Mouse (Mus musculus) erythroblast, adult 5-6 weeks (primary cell): ENCODE measurements around the gene Cadps. TPM values are rescaled to one million over a fixed set of nuclear protein-coding genes. Genes with fewer than 3 reads are reported as not detected.

ENCODE experiments used
- ATAC-seq: replicated peaks from 2 replicates; pipeline ENCODE4 v1.8.0; 2016; ENCODE audit warnings: moderate number of reproducible peaks, mild to moderate bottlenecking, moderate TSS enrichment, inconsistent platforms; ENCODE audit not compliant: poor library complexity, low FRiP score, severe bottlenecking
- total RNA-seq, 2 experiments: library from RNA; stranded (forward) in 1 of 2; stranded (reverse) in 1 of 2; fragments of 150-400 nt in 1 of 2; fragments of 200-764, 138-1000 nt in 1 of 2; gene quantifications; 2 replicates each; pipeline versions ENCODE4 v1.2.3 to v1.2.4; 2015 to 2017; ENCODE audit warnings: low replicate concordance in 2 of 2

Gene Cadps
- total RNA-seq, 2 experiments from 2014 or later, result not detected

DNA sequence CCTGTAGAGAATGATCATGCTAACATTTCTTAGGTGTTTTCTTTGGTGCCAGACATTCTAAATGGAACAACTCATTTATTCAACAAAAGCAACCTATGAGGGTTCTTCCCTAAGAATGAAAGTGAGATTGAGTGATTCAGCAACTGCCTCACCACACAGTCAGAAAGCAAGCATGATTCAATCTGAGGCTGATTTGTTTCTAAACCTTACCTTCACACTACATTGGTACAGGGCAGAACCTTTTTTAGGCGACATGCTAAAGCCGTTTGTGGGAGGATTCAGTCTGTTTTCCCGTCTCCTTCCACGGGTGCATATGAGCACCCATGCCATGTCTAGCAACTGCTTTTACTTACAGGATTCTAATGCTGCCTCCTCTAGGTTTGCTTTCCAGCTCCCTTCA lies 69.6 kb downstream of the Cadps start:
- no peak for ATAC-seq

GRCm38 (mm10) chr14:12751821-12752220 lies 71.1 kb downstream of the Cadps start:
- no peak for ATAC-seq

DNA sequence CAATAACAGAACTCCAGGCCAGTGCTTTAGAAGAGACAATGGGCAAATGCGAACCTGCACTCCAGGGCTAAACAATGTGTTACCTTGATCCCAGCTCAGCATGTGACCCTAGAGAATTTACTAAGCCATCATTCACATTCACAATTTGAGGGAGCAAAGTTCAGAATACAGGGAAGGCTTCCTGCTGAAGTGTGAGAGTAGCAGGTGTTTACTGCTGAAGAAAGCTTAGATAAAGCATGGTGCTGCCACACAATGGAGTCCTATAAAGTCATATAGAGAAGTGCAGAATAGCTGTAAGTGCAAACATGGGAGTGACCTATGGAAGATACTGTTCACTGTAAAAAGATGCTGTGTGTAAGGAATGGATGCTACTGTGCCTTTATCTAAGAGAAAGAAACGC lies 91.9 kb downstream of the Cadps start:
- ATAC-seq, result no peak

DNA sequence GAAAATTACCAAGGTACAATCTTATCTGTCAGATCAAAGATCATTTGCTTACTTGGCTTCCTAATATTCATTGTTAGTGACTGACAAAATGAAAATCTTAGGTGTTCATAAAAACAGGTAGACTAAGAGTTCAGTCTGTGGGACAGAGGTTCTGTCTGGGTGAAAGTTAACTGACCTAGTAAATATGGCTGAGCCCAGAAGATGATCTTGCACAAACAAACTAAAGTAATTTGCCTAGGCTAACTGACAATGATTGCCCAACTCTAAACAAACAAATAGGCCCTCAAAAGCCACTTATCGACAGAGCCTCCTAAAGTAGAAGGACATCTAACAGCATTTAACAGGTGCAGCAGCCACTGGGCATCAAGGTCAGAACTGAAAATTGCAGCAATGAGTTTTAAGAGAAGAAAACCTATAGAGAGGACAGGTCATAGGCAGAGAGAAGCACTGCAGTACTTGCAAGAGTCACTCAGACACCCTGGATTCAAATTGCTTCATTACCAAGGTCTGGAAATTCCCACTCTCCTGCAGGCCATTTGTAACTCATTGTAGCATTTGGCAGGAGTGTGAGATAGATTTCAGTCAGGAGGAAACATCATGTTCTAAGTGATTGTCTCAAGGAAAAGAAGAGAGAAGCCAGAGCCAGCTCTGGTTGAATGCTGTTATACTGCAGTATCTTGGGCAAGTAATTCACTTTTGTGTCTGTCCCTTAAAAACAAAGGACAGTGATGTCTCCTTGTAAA lies 100.3 kb downstream of the Cadps start:
- no peak for ATAC-seq

DNA sequence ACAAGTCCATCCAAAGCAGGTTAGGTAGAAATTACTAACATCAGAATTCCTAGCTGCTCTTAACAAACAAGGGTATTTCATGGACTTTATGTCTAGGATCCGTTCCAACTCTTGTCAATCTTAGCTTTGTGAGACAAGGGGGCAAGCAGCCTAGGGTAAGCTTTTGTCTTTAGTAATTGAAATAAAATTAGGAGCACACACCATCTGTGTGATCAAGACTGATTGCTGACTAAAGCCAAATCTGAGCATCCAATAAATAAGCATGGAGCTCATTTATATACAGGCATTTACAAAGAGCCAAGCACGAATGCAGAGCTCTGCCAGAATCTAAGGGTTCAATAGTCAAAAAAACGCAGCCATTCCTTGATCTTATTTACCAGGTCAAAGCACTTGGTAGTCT lies 104.1 kb downstream of the Cadps start:
- ATAC-seq, result no peak

- ATAC-seq, result no peak
Observed at GRCm38 (mm10) chr14:12715906-12716659, 106.8 kb downstream of the Cadps start.

- no peak for ATAC-seq
Observed at GRCm38 (mm10) chr14:12707395-12707794, 115.5 kb downstream of the Cadps start.

GRCm38 (mm10) chr14:12704461-12704860 lies 118.4 kb downstream of the Cadps start:
- no peak for ATAC-seq

DNA sequence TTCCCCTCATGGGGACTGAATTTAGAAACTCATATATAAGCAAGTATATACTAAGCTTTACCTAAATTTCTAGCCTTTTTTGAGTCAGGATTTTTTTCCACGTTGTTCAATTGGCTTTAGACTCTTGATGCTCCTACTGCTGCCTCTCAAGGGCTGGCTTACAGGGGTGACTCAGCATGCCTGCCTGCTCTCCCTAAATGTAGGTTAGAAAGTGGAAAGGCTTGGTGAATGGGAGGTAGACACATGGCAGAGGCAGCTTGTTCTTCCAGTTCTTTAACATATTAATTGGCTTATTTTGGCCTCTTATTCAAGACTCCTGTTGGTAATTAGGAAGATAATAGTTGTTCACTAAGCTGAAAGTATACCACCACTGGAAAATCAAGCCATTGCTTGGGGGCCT lies 132.7 kb downstream of the Cadps start:
- ATAC-seq, result no peak

DNA sequence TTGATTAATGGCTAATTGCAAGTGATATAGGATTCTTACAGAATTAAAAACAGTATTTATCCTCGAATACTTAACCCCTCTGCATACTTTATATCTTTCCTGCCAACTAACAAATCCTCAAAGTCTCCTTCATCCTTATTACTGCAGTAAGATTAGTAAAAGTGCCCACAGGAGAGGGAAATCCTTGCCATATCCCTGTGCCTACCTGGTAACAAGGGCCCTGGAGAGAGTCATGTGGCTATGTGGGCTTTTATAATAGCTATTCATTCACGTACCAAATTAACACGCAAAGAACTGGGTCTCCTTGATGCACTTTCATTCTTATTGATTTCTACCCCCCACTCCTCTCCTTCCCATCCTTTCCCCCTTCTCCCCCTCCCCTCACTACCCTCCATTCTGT lies 137.9 kb downstream of the Cadps start:
- ATAC-seq, result no peak

DNA sequence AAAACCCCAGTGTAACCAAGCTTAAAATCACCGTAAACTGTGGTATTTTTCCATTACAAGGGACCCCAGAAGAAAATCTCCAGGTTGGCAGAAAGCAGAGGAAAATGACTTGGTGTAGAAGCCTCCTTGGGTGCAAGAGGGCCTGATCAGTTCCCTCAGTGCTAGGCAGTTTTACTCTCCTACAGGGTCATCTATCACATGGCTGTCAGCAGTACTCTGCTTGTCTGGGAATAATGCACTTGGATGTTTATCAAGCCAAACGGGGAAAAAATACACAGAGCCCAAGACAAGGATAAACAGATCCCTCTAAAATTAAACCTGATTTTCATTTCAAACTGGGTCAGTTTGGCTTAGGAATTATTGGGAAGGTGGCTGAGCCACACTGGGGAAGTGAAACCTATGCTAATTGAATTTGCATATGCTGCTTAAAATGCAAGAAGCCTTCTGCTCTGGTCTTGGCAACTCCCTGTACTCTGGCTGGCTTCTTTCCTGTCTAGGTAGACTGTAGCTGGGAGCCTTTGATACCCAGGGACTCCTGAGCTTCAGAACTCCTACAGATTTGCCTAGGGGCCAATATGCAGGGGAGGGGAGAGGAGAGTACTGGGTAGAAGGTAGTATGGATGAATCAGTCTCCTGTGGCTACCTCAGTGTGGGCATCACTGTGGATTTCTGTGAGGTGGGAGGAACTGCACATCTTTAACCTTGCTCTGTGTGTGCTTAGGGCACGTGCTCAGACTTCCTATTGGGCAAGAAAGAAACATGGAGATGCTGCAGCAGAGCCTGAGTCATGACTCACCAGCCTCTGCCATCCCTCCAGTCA lies 141.8 kb downstream of the Cadps start:
- ATAC-seq, result no peak

- no peak for ATAC-seq
Observed at GRCm38 (mm10) chr14:12661430-12661829, 161.4 kb downstream of the Cadps start.

GRCm38 (mm10) chr14:12657351-12657750 lies 165.5 kb downstream of the Cadps start:
- no peak for ATAC-seq

- no peak for ATAC-seq
Observed at GRCm38 (mm10) chr14:12642868-12643512, 179.9 kb downstream of the Cadps start.

DNA sequence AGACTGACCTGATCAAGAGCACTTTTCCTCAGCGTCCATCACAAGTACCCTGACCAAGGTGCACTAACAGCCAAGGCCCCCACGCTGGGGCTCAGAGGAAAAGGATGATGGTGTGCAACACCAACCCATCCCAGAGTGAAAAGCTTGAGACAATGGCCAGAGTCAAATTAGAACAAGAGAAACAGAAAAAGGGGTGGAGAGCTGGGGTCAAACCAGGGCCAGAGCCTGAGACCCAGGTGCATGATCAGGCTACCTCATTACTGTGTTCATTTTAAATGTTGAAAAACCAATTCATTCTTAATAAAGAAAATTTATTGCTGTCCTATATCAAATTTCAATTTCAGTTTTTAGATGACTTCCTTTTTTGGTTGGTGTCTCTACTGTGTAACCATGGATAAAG lies 184.1 kb downstream of the Cadps start:
- ATAC-seq, result no peak

DNA sequence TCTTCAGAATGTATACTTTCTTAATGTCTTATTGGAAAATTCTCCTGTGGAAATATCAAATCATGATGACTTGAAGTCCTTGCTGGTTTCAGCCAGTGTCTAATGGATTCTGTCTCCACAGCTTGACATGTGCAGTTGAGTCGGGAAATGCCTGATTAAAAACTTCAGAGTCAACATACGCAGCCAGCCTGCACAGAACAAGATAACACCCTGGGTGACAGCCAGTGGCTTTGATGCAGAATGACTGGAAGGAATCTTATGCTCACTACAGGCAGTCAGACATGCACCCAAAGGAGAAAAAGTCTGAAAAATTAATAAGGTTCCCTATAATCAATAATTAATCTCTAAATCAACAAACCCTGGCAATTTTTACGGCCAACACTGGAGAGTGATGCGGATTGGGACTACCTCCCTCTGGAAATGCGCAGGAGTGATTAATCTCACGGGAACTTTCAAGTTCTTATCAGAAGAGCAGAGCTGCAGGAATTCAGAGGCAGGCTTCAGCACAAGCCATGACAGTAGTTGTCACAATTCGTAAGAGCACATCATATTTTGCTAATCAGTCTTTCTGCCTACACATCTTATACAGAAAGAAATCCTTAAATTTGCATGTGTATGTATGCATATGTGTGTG lies 185.6 kb downstream of the Cadps start:
- ATAC-seq, result no peak

DNA sequence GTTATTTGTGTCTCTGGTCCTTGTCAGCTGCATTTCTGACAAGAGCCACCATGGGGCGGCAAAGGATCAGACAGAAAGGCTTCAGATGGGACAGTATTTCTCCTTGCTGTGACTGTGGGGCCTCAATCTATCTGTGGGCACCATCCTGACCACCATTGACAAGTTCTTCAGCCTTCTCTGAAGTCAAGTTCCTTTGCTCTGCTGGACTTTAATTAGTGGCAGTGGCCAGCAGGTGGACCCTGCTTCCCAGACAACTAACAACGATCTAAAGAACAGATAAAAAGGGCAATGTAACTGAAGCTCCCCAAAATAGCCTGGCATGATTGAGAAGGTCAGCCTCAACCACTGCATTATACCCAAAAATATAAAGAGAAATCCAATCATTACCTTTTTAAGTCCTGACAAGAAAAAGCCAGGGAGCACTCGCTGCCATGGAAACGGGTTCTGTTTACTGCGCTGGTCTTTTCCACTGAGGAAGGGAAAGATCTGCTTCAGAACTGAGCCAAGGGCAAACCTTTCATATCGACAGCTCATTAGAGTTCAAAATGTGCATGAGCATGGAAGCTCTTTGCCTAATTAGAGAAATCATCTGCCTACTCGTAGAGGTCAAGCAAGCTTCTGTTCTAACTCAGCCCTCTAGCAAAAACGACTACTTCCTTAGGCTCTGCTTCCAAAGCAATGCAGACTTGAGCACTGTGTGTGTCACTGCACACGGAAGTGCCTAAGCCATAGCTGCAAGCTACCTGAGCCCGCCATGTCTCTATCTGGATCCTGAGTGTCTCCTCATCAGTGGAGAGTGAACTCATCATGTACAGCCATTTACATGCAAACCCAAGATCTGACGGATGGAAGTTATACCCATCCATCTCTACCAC lies 198.4 kb downstream of the Cadps start:
- ATAC-seq, result no peak

- ATAC-seq, result no peak
Observed at GRCm38 (mm10) chr14:12607025-12607424, 215.9 kb downstream of the Cadps start.

DNA sequence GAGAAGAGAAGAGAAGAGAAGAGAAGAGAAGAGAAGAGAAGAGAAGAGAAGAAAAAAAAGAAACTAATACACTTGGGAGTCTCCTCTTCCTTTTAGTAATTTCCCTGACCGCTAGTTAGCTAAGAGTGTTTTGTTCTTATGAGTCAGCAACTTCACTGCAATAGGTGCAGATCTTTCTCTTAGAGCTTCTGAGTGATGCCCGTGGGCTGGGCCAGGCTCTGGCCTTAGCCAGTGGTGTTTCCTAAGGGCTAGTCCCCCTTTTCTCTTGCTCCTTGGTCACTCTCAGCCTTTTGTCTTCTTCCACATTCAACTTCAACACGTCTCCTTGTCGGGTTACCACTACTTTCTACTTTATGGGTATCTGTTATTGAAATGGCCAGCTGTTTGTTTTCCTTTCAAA lies 216.7 kb downstream of the Cadps start:
- ATAC-seq, result no peak
